Mouse (Mus musculus): Measurements from ENCODE around the gene 1600002K03Rik.

GRCm38 (mm10) chr10:80196167-80196566 is 23.4 kb downstream of the 1600002K03Rik start:
- TF ChIP-seq POLR2A (IDR thresholded peaks at IDR 0.05; ENCODE audit: low read depth, low read length) (no peak), CTCF (IDR thresholded peaks at IDR 0.05; ENCODE audit: borderline replicate concordance, insufficient read depth, low read length) (no peak)

All from embryonic fibroblast, embryonic 13.5 days (primary cell).